Mouse (Mus musculus) MEL (cell line): ENCODE measurements around the gene Dclk3.

ENCODE experiments used
- CHD2 ChIP-seq: IDR thresholded peaks from 2 replicates; pipeline ENCODE4 v1.6.1; 2011; ENCODE audit warnings: low read length, improper control_type of control experiment
- CTCF ChIP-seq, 3 experiments: IDR thresholded peaks in 2 of 3; conservative IDR thresholded peaks in 1 of 3; 2 replicates each; pipeline ENCODE4 v1.5.1; 2011 to 2012; ENCODE audit warnings: low read length in 3 of 3, low read depth in 2 of 3, mild to moderate bottlenecking in 2 of 3, improper control_type of control experiment in 1 of 3, inconsistent platforms in 1 of 3, mixed read lengths in 1 of 3, moderate library complexity in 1 of 3; ENCODE audit not compliant: control insufficient read depth in 1 of 3, insufficient read depth in 1 of 3, poor library complexity in 1 of 3, severe bottlenecking in 1 of 3
- E2F4 ChIP-seq: IDR thresholded peaks from 2 replicates; pipeline ENCODE4 v1.6.1; 2011; ENCODE audit warnings: low read depth, low read length, improper control_type of control experiment, borderline replicate concordance
- JUND ChIP-seq: IDR thresholded peaks from 2 replicates; pipeline ENCODE4 v1.6.1; 2011; ENCODE audit warnings: low read depth, mild to moderate bottlenecking, improper control_type of control experiment, low read length
- MAFK ChIP-seq: IDR thresholded peaks from 2 replicates; pipeline ENCODE4 v1.6.1; 2011; ENCODE audit warnings: low read depth, mild to moderate bottlenecking, low read length, improper control_type of control experiment, borderline replicate concordance
- POLR2A ChIP-seq, 2 experiments: IDR thresholded peaks; 2 replicates each; pipeline ENCODE4 v1.6.1; 2011 to 2012; ENCODE audit warnings: low read length in 2 of 2, mild to moderate bottlenecking in 2 of 2, control low read depth in 1 of 2, improper control_type of control experiment in 1 of 2, low read depth in 1 of 2, moderate library complexity in 1 of 2; ENCODE audit not compliant: control insufficient read depth in 1 of 2, insufficient read depth in 1 of 2, poor library complexity in 1 of 2
- SIN3A ChIP-seq: IDR thresholded peaks from 2 replicates; pipeline ENCODE4 v1.6.1; 2012; ENCODE audit warnings: low read length, improper control_type of control experiment, inconsistent platforms
- TCF12 ChIP-seq: IDR thresholded peaks from 2 replicates; pipeline ENCODE4 v1.6.1; 2014; ENCODE audit warnings: low read depth, mild to moderate bottlenecking, inconsistent platforms, low read length, improper control_type of control experiment, moderate library complexity
- UBTF ChIP-seq: IDR thresholded peaks from 2 replicates; pipeline ENCODE4 v1.6.1; 2012; ENCODE audit warnings: low read depth, mild to moderate bottlenecking, inconsistent platforms, low read length, improper control_type of control experiment, moderate library complexity, borderline replicate concordance; ENCODE audit not compliant: insufficient read depth
- ZC3H11A ChIP-seq: IDR thresholded peaks from 2 replicates; pipeline ENCODE4 v1.6.1; 2012; ENCODE audit warnings: low read depth, mild to moderate bottlenecking, inconsistent platforms, low read length, improper control_type of control experiment
- ZKSCAN1 ChIP-seq: IDR thresholded peaks from 2 replicates; pipeline ENCODE4 v1.6.1; 2012; ENCODE audit warnings: low read depth, mild to moderate bottlenecking, inconsistent platforms, low read length, improper control_type of control experiment, moderate library complexity
- ZNF384 ChIP-seq: IDR thresholded peaks from 2 replicates; pipeline ENCODE4 v1.6.1; 2012; ENCODE audit warnings: low read depth, mild to moderate bottlenecking, inconsistent platforms, low read length, improper control_type of control experiment

GRCm38 (mm10) chr9:111446204-111446603 lies 7.3 kb downstream of the Dclk3 start:
- TF ChIP-seq CTCF (IDR thresholded peaks at IDR 0.05 in 2 of 3, conservative IDR thresholded peaks at IDR 0.05 in 1 of 3; ENCODE audit: control insufficient read depth in 1 of 3, insufficient read depth in 1 of 3, low read depth in 2 of 3, low read length in 3 of 3, poor library complexity in 1 of 3, severe bottlenecking in 1 of 3), result no peak
- no peak for TF ChIP-seq JUND
- TF ChIP-seq ZC3H11A, result no peak
- no peak for TF ChIP-seq POLR2A (IDR thresholded peaks at IDR 0.05; ENCODE audit: control insufficient read depth in 1 of 2, insufficient read depth in 1 of 2, low read depth in 1 of 2, low read length in 2 of 2, poor library complexity in 1 of 2)
- no peak for TF ChIP-seq UBTF
- no peak for TF ChIP-seq ZNF384
- TF ChIP-seq SIN3A, result no peak
- TF ChIP-seq E2F4, result no peak
- TF ChIP-seq CHD2, result no peak
- TF ChIP-seq MAFK, result no peak
- no peak for TF ChIP-seq ZKSCAN1
- no peak for TF ChIP-seq TCF12
